Mouse (Mus musculus): ENCODE data around the gene Kcnk12. TPM values are rescaled to one million over a fixed set of nuclear protein-coding genes. Genes with fewer than 3 reads are reported as not detected.

Kcnk12 gene
- total RNA-seq, 2 experiments from 2014 or later: 0.27 TPM; not detected in 1

GRCm38 (mm10) chr17:87724727-87725126 is 73.1 kb downstream of the Kcnk12 start:
- no peak for DNase-seq (ENCODE audit: low spot score in 2 of 2)

GRCm38 (mm10) chr17:87700101-87700500 is 97.7 kb downstream of the Kcnk12 start:
- no peak for DNase-seq (ENCODE audit: low spot score in 2 of 2)

- no peak for DNase-seq (ENCODE audit: low spot score in 2 of 2)
Measured at GRCm38 (mm10) chr17:87698996-87699765, 98.6 kb downstream of the Kcnk12 start.

- DNase-seq (ENCODE audit: low spot score in 2 of 2): no peak
Measured at GRCm38 (mm10) chr17:87696814-87697213, 101.0 kb downstream of the Kcnk12 start.

- no peak for DNase-seq (ENCODE audit: low spot score in 2 of 2)
Measured at GRCm38 (mm10) chr17:87695874-87696465, 101.8 kb downstream of the Kcnk12 start.

Other genes starting within 250 kb of the Kcnk12 start
- not detected for gene Epcam, start 162.0 kb downstream of the Kcnk12 start, total RNA-seq (2021)
- 10 to 100 TPM; 11.6 to 13.8 TPM for gene Msh2, start 125.7 kb downstream of the Kcnk12 start, total RNA-seq (2021)
- gene Rpl36-ps4, start 123.0 kb upstream of the Kcnk12 start, total RNA-seq (2021): not detected
- 10 to 100 TPM; 12.6 to 14.0 TPM for gene Msh6, start 177.1 kb upstream of the Kcnk12 start, total RNA-seq (2021)